Mouse (Mus musculus) midbrain, embryonic 14.5 days (tissue): ENCODE results near the gene Gm11084. TPM values are rescaled to one million over a fixed set of nuclear protein-coding genes. Genes with fewer than 3 reads are reported as not detected.

ENCODE experiments used
- ATAC-seq: fragments of 200-750 bp; cut with Nextera tagmentation; 2 replicates; pipeline ENCODE4 v1.8.0; 2017; ENCODE audit warnings: moderate number of reproducible peaks, moderate library complexity; ENCODE audit not compliant: low FRiP score, low TSS enrichment
- DNase-seq: peaks from one replicate; pipeline ENCODE4 v3.0.0-alpha.2; 2015
- H3K27ac ChIP-seq: fragments of 300-500 bp; sonication (generic); replicated peaks from 2 replicates; pipeline ENCODE4 v1.5.1; 2014; ENCODE audit warnings: mild to moderate bottlenecking, low read depth, low read length, moderate library complexity
- H3K27me3 ChIP-seq: fragments of 300-500 bp; sonication (generic); 2 replicates; pipeline ENCODE4 v1.6.1; 2014; ENCODE audit warnings: low read length, control low read depth, mixed read lengths; ENCODE audit not compliant: control insufficient read depth, insufficient read depth
- H3K36me3 ChIP-seq: fragments of 300-500 bp; sonication (generic); 2 replicates; pipeline ENCODE4 v1.6.1; 2014; ENCODE audit warnings: low read length, control low read depth; ENCODE audit not compliant: control insufficient read depth, insufficient read depth
- H3K4me1 ChIP-seq: fragments of 300-500 bp; sonication (generic); 2 replicates; pipeline ENCODE4 v1.6.1; 2014; ENCODE audit warnings: mild to moderate bottlenecking, antibody characterized with exemption, low read length, control low read depth; ENCODE audit not compliant: control insufficient read depth, insufficient read depth
- H3K4me2 ChIP-seq: fragments of 300-500 bp; sonication (generic); 2 replicates; pipeline ENCODE4 v1.6.1; 2014; ENCODE audit warnings: mild to moderate bottlenecking, low read length, moderate library complexity
- H3K4me3 ChIP-seq: fragments of 300-500 bp; sonication (generic); replicated peaks from 2 replicates; pipeline ENCODE4 v1.5.1; 2014; ENCODE audit warnings: low read depth, low read length
- H3K9ac ChIP-seq: fragments of 300-500 bp; sonication (generic); replicated peaks from 2 replicates; pipeline ENCODE4 v1.6.1; 2014; ENCODE audit warnings: mild to moderate bottlenecking, low read length, moderate library complexity
- H3K9me3 ChIP-seq: fragments of 300-500 bp; sonication (generic); 2 replicates; pipeline ENCODE4 v1.6.1; 2016; ENCODE audit warnings: low read length, control low read depth, mixed read lengths; ENCODE audit not compliant: control insufficient read depth
- WGBS: fragments of 180-500 bp; shearing (Covaris S2); extraction: QIAGEN DNeasy Blood & Tissue Kit; methylation state at CpG from one replicate; pipeline ENCODE4 v1.1.7; 2014; 5-methylcytosine and 5-hydroxymethylcytosine counted together
- microRNA-seq: library from miRNA; unstranded; fragments of <30 nt; microRNA quantifications from one replicate; pipeline ENCODE4, GENCODE M21; 2016
- polyA plus RNA-seq: library from polyadenylated mRNA; unstranded; fragments of >200 nt; fragmentation: Nextera tagmentation; extraction: Ambion mirVana; gene quantifications from 2 replicates; pipeline ENCODE4 v1.2.1, GENCODE M21; 2014

Gm11084 gene
- polyA plus RNA-seq, 1 experiment from 2014 or later: not detected

GRCm38 (mm10) chr2:72932186-72932585, 54.3 kb downstream of the Gm11084 start:
- DNase-seq (no peak), ATAC-seq (no peak)
- Histone ChIP-seq H3K27ac (no peak overlapping the region), H3K4me1 (no peaks in the 10 kb centered on the region), H3K9ac (no peak overlapping the region), H3K36me3 (0 out of 2 replicates have a peak, but pooled peaks cover 5% of the 10 kb centered on the region), H3K4me2 (no peak overlapping the region), H3K4me3 (no peak overlapping the region), H3K27me3 (no peaks in the 10 kb centered on the region), H3K9me3 (no peaks in the 10 kb centered on the region)

GRCm38 (mm10) chr2:72924981-72925380, 61.5 kb downstream of the Gm11084 start:
- no peaks in the 10 kb centered on the region for H3K9me3 ChIP-seq
- WGBS: 62% methylated on average over 10 of the region's 10 CpGs
- H3K4me1 ChIP-seq: no peaks in the 10 kb centered on the region
- no peak overlapping the region for H3K4me2 ChIP-seq
- no peaks in the 10 kb centered on the region for H3K27me3 ChIP-seq
- H3K27ac ChIP-seq: no peak overlapping the region
- no peak for ATAC-seq
- H3K36me3 ChIP-seq: no peaks in the 10 kb centered on the region
- DNase-seq: no peak
- no peak overlapping the region for H3K9ac ChIP-seq
- H3K4me3 ChIP-seq: no peak overlapping the region

Small RNA genes lying within 50 kb of the gene (microRNA-seq; reads per million reads assigned to microRNA genes)
- not detected for gene Gm25960

Other genes starting within 250 kb of the Gm11084 start
- gene Sp3, start 6.3 kb downstream of the Gm11084 start, polyA plus RNA-seq: 43.5 and 61.5 TPM in 2 replicates
- 85.3 and 91.9 TPM in 2 replicates for gene Ola1, start 232.2 kb upstream of the Gm11084 start, polyA plus RNA-seq